ENCODE assay signal across 10 mouse cellular contexts in genomic region chr9:36687329-36687728, GRCm38 (mm10). TPM values are rescaled to one million over a fixed set of nuclear protein-coding genes. Genes with fewer than 3 reads are reported as not detected.
DNase-seq lines count a peak whose midpoint lies in the region; TF ChIP-seq lines count a peak whose summit lies in the region.
"Had no signal": no experiment of that assay in that cellular context is flagged by ENCODE, and none has a peak within 500 bp of the region (broad histone marks: within the 10 kb centered on the region; RNA-seq: fewer than 3 reads in every experiment).

No protein-coding gene starts in this region.

- H3K9me3 ChIP-seq in limb, embryonic 10.5 days (replicated peaks), result no peaks in the 10 kb centered on the region
- H3K9me3 ChIP-seq: lung, embryonic 15.5 days had no signal

- H3K4me3 ChIP-seq in layer of hippocampus, adult 2 months, result no peak overlapping the region
- H3K4me3 ChIP-seq in limb, embryonic 10.5 days, result no peak overlapping the region
- H3K4me3 ChIP-seq: lung, embryonic 15.5 days had no signal

- peak; percentile 9 to 10 for DNase-seq in cerebellum, postnatal 10 days
- no peak for DNase-seq in cerebellum, adult 18-20 months
- DNase-seq in layer of hippocampus, adult 2 months (ENCODE audit: low spot score in 2 of 2), result peak in 1 of 2 experiments; percentile 4
- DNase-seq in layer of hippocampus, postnatal 36 days, result no peak
- peak; percentile 38 for DNase-seq in A20 (ENCODE audit: low read depth, low spot score)
- peak; percentile 60 for DNase-seq in brain, adult 2 months (ENCODE audit: low read depth, low spot score)
- no peak for DNase-seq in ovary, postnatal 14 days (ENCODE audit: low spot score)
- no peak for DNase-seq in limb, embryonic 10.5 days (ENCODE audit: low spot score)

- no peaks in the 10 kb centered on the region for H3K36me3 ChIP-seq in limb, embryonic 10.5 days
- H3K36me3 ChIP-seq: lung, embryonic 15.5 days had no signal

- TF ChIP-seq CTCF in layer of hippocampus, adult 2 months (conservative IDR thresholded peaks at IDR 0.05), result peak; percentile 66

- no peaks in the 10 kb centered on the region for H3K27me3 ChIP-seq in limb, embryonic 10.5 days (ENCODE audit: low read depth, poor library complexity, severe bottlenecking)
- H3K27me3 ChIP-seq: lung, embryonic 15.5 days had no signal

- H3K4me1 ChIP-seq in limb, embryonic 10.5 days, result no peaks in the 10 kb centered on the region
- H3K4me1 ChIP-seq: lung, embryonic 15.5 days had no signal

- H3K27ac ChIP-seq in layer of hippocampus, adult 2 months, result no peak overlapping the region
- H3K27ac ChIP-seq in limb, embryonic 10.5 days, result no peak overlapping the region
- H3K27ac ChIP-seq: lung, embryonic 15.5 days had no signal

RNA-seq across cellular contexts. Expression of gene Acrv1, which starts 5.7 kb away (rescaled TPM):
- total RNA-seq in layer of hippocampus, adult 2 months (2021), result not detected
- total RNA-seq in layer of hippocampus, postnatal 36 days (2021), result not detected
- polyA plus RNA-seq in limb, embryonic 10.5 days (2016; fragmentation: Nextera tagmentation; extraction: Ambion mirVana), result not detected in 2 replicates
- polyA plus RNA-seq: heart, embryonic 11.5 days had no signal

RNA-seq across cellular contexts. Expression of gene Chek1, which starts 39.5 kb away (rescaled TPM):
- total RNA-seq in layer of hippocampus, adult 2 months (2021), result 1 to 10 TPM; 2.1 to 2.6 TPM
- 1 to 10 TPM; 2.4 to 2.9 TPM for total RNA-seq in layer of hippocampus, postnatal 36 days (2021)
- 55.4 and 64.2 TPM in 2 replicates for polyA plus RNA-seq in limb, embryonic 10.5 days (2016; fragmentation: Nextera tagmentation; extraction: Ambion mirVana)

RNA-seq across cellular contexts. Expression of gene A630095E13Rik, which starts 44.2 kb away (rescaled TPM):
- not detected for total RNA-seq in layer of hippocampus, adult 2 months (2021)
- not detected for total RNA-seq in layer of hippocampus, postnatal 36 days (2021)
- not detected in 2 replicates for polyA plus RNA-seq in limb, embryonic 10.5 days (2016; fragmentation: Nextera tagmentation; extraction: Ambion mirVana)
- polyA plus RNA-seq: heart, embryonic 11.5 days; lung, embryonic 15.5 days had no signal

Comparison
In these comparisons a context has a peak if more than half of its experiments do, and no peak if none do; other contexts are left out.
1. DNase-seq: peak in cerebellum, postnatal 10 days (2 of 2), A20 (single experiment) and brain, adult 2 months (single experiment); none in cerebellum, adult 18-20 months (0 of 2), layer of hippocampus, postnatal 36 days (0 of 2), ovary, postnatal 14 days (single experiment) and limb, embryonic 10.5 days (single experiment).